In genomic region chr11:63129375-63129774, GRCm38 (mm10) we compare ENCODE assay signal across 9 mouse cellular contexts. TPM values are rescaled to one million over a fixed set of nuclear protein-coding genes. Genes with fewer than 3 reads are reported as not detected.
DNase-seq lines count a peak whose midpoint lies in the region; ATAC-seq and TF ChIP-seq lines count a peak whose summit lies in the region.
"Had no signal": no experiment of that assay in that cellular context is flagged by ENCODE, and none has a peak within 500 bp of the region (broad histone marks: within the 10 kb centered on the region; RNA-seq: fewer than 3 reads in every experiment).

No protein-coding gene starts in this region.

- peaks cover 21% of the 10 kb centered on the region for H3K4me1 ChIP-seq in lung, embryonic 14.5 days (ENCODE audit: insufficient read depth)

- peak overlapping the region; percentile 82; the same call in 1 of the 2 replicates for H3K4me2 ChIP-seq in lung, embryonic 14.5 days

- no peak overlapping the region for H3K27ac ChIP-seq in lung, embryonic 14.5 days (ENCODE audit: low read depth)

- H3K4me3 ChIP-seq in lung, embryonic 14.5 days (ENCODE audit: low read depth, low read length): no peak overlapping the region

- 24% methylated on average over 9 of the region's 9 CpGs for WGBS in lung, embryonic 14.5 days

- no peak for TF ChIP-seq CTCF in lung, embryonic 14.5 days (IDR thresholded peaks at IDR 0.05; ENCODE audit: low read depth)

- no peaks in the 10 kb centered on the region for H3K9me3 ChIP-seq in lung, embryonic 14.5 days (ENCODE audit: low read depth, low read length)

- DNase-seq in 416B (ENCODE audit: low read depth): peak; percentile 29
- DNase-seq in gastrocnemius, adult 8-10 months (ENCODE audit: low spot score in 2 of 2): peak; percentile 49 to 66
- peak; percentile 64 for DNase-seq in heart, postnatal 4 days
- DNase-seq in lung, embryonic 14.5 days: peak; percentile 31
- no peak for DNase-seq in spleen, adult 12 weeks (ENCODE audit: low spot score)
- DNase-seq in cerebellum, postnatal 36 days: no peak
- no peak for DNase-seq in left cerebral cortex, adult 18-20 months (ENCODE audit: low spot score in 2 of 2)

- no peak overlapping the region for H3K9ac ChIP-seq in lung, embryonic 14.5 days

- peaks cover 20% of the 10 kb centered on the region for H3K27me3 ChIP-seq in lung, embryonic 14.5 days (ENCODE audit: insufficient read depth, low read length)

- H3K36me3 ChIP-seq in lung, embryonic 14.5 days (ENCODE audit: insufficient read depth): peaks cover 7% of the 10 kb centered on the region

- ATAC-seq in lung, embryonic 14.5 days (ENCODE audit: insufficient read depth): no peak
- no peak for ATAC-seq in frontal cortex, adult (ENCODE audit: low TSS enrichment)

RNA-seq across cellular contexts. Expression of gene Pmp22, which starts 0.6 kb away (rescaled TPM):
- 10 to 100 TPM; 12.7 to 25.4 (median 23.4) TPM for total RNA-seq in gastrocnemius, adult 8-10 months (2022)
- 10 to 100 TPM; 90.1 to 91.4 TPM for total RNA-seq in heart, postnatal 4 days (2021)
- 223 and 230 TPM in 2 replicates for polyA plus RNA-seq in lung, embryonic 14.5 days (2014; fragmentation: Nextera tagmentation; extraction: Ambion mirVana)
- 10 to 100 TPM; 29.8 to 31.3 TPM for total RNA-seq in left cerebral cortex, adult 18-20 months (2021)
- total RNA-seq: MEL had no signal

Comparison
In these comparisons a context has a peak if more than half of its experiments do, and no peak if none do; other contexts are left out.
1. DNase-seq: peak in 416B (single experiment), gastrocnemius, adult 8-10 months (2 of 2), heart, postnatal 4 days (single experiment) and lung, embryonic 14.5 days (single experiment); none in spleen, adult 12 weeks (single experiment), cerebellum, postnatal 36 days (0 of 2) and left cerebral cortex, adult 18-20 months (0 of 2).